Mouse (Mus musculus): Measurements from ENCODE around the gene Ifitm1. TPM values are rescaled to one million over a fixed set of nuclear protein-coding genes. Genes with fewer than 3 reads are reported as not detected.

The Ifitm1 gene
- 4.8 and 7.6 TPM in 2 replicates for polyA plus RNA-seq (2014; fragmentation: Nextera tagmentation; extraction: Ambion mirVana)

DNA sequence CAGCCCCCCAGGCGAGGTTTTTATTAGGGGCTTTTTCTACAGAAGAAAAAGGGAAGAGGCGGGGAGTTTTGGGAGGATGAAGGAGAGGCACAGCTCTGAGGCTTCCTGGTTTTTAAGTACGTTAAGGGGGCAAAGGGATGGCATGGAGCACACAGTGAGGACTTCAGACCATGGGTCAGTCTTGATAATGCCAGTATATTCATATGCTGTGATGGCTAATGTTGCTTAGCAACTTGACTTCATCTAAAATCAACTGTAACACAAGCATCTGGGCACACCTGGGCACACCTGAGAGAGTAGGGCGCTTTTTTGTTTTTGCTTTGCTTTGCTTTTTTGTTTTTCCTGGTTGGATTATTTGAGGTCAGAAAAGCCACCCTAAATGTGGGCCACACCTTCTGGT is at the start of gene Ifitm1:
Ifitm1 (plus strand) TSS at position 301 of the 400 bp plus-strand sequence.
- H3K36me3 ChIP-seq (ENCODE audit: control insufficient read depth, insufficient read depth, low read length) = no peaks in the 10 kb centered on the region
- H3K4me2 ChIP-seq = no peak within 1 kb of the TSS
- no peak for ATAC-seq (replicated peaks; ENCODE audit: insufficient number of reproducible peaks, low FRiP score, low TSS enrichment)
- H3K4me1 ChIP-seq (ENCODE audit: control insufficient read depth, insufficient read depth, low read length) = peaks cover 11% of the 10 kb centered on the region
- no peak within 1 kb of the TSS for H3K9ac ChIP-seq (ENCODE audit: low read depth, low read length)
- H3K9me3 ChIP-seq (replicated peaks; ENCODE audit: control insufficient read depth, low read length) = no peaks in the 10 kb centered on the region
- no peak within 1 kb of the TSS for H3K27ac ChIP-seq (ENCODE audit: low read depth, low read length)
- 83% methylated on average over 4 of the region's 4 CpGs for WGBS (ENCODE audit: insufficient replicate concordance)
- no peak within 1 kb of the TSS for H3K4me3 ChIP-seq (ENCODE audit: low read depth, low read length)
- peaks cover 23% of the 10 kb centered on the region for H3K27me3 ChIP-seq (ENCODE audit: control insufficient read depth, insufficient read depth, low read length)

GRCm38 (mm10) chr7:140919911-140920310 is 47.1 kb upstream of the Ifitm1 start:
- WGBS (ENCODE audit: insufficient replicate concordance) = 34% methylated on average over 4 of the region's 4 CpGs
- Histone ChIP-seq H3K4me3 (ENCODE audit: low read depth, low read length) (no peak overlapping the region), H3K4me2 (no peak overlapping the region), H3K27me3 (ENCODE audit: control insufficient read depth, insufficient read depth, low read length) (peaks cover 70% of the 10 kb centered on the region), H3K27ac (ENCODE audit: low read depth, low read length) (no peak overlapping the region), H3K36me3 (ENCODE audit: control insufficient read depth, insufficient read depth, low read length) (no peaks in the 10 kb centered on the region), H3K4me1 (ENCODE audit: control insufficient read depth, insufficient read depth, low read length) (peaks cover 7% of the 10 kb centered on the region; the same call in 1 of the 2 replicates), H3K9ac (ENCODE audit: low read depth, low read length) (no peak overlapping the region), H3K9me3 (replicated peaks; ENCODE audit: control insufficient read depth, low read length) (no peaks in the 10 kb centered on the region)
- no peak for ATAC-seq (replicated peaks; ENCODE audit: insufficient number of reproducible peaks, low FRiP score, low TSS enrichment)

DNA sequence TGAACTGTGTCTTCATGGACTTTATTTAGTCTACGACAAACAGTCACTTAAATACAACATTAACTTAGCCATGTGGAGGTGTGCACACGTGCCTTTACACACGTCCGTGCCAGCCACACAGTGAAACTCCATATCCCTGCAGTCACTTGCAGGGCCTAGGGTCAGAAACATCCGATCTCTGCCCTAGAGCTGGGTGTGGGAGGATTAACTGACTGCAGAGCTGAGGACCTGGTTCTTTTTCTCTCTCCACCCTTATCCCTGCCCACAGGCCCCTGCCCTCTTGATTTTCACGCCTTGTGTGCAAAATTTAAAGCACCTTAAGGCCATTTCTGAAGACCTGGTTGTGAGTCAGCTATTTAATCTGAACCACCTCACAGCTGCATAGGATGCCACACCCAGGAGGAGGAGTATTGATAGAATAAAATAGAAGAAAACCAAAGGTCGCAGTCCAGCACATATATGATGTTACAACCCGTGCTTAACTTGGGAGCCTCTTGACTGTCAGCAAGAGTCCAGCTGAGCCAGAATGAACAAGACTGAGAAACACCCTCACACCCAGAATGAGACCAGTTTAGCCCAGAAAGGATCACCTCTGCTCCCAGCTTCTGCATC is 46.5 kb upstream of the Ifitm1 start, which contains the start of gene Nlrp6:
Nlrp6 (plus strand) TSS at position 485 of the 612 bp plus-strand sequence.
- Histone ChIP-seq H3K4me3 (ENCODE audit: low read depth, low read length) (no peak within 1 kb of the TSS), H3K27me3 (ENCODE audit: control insufficient read depth, insufficient read depth, low read length) (peaks cover 76% of the 10 kb centered on the region), H3K4me1 (ENCODE audit: control insufficient read depth, insufficient read depth, low read length) (peaks cover 7% of the 10 kb centered on the region; the same call in 1 of the 2 replicates), H3K27ac (ENCODE audit: low read depth, low read length) (no peak within 1 kb of the TSS), H3K36me3 (ENCODE audit: control insufficient read depth, insufficient read depth, low read length) (no peaks in the 10 kb centered on the region), H3K4me2 (no peak within 1 kb of the TSS), H3K9ac (ENCODE audit: low read depth, low read length) (no peak within 1 kb of the TSS), H3K9me3 (replicated peaks; ENCODE audit: control insufficient read depth, low read length) (no peaks in the 10 kb centered on the region)
- no peak for ATAC-seq (replicated peaks; ENCODE audit: insufficient number of reproducible peaks, low FRiP score, low TSS enrichment)
- 73% methylated on average over 8 of the region's 8 CpGs for WGBS (ENCODE audit: insufficient replicate concordance)

GRCm38 (mm10) chr7:140921225-140921975 is 45.6 kb upstream of the Ifitm1 start:
- WGBS (ENCODE audit: insufficient replicate concordance) = 23% methylated on average over 22 of the region's 22 CpGs
- no peak overlapping the region for H3K27ac ChIP-seq (ENCODE audit: low read depth, low read length)
- peaks cover 80% of the 10 kb centered on the region for H3K27me3 ChIP-seq (ENCODE audit: control insufficient read depth, insufficient read depth, low read length)
- no peaks in the 10 kb centered on the region for H3K9me3 ChIP-seq (replicated peaks; ENCODE audit: control insufficient read depth, low read length)
- ATAC-seq (replicated peaks; ENCODE audit: insufficient number of reproducible peaks, low FRiP score, low TSS enrichment) = no peak
- no peaks in the 10 kb centered on the region for H3K36me3 ChIP-seq (ENCODE audit: control insufficient read depth, insufficient read depth, low read length)
- H3K4me3 ChIP-seq (ENCODE audit: low read depth, low read length) = no peak overlapping the region
- H3K4me1 ChIP-seq (ENCODE audit: control insufficient read depth, insufficient read depth, low read length) = peaks cover 7% of the 10 kb centered on the region; the same call in 1 of the 2 replicates
- no peak overlapping the region for H3K4me2 ChIP-seq
- H3K9ac ChIP-seq (ENCODE audit: low read depth, low read length) = no peak overlapping the region

GRCm38 (mm10) chr7:140922398-140923069 is 44.5 kb upstream of the Ifitm1 start:
- Histone ChIP-seq H3K27me3 (ENCODE audit: control insufficient read depth, insufficient read depth, low read length) (peaks cover 78% of the 10 kb centered on the region), H3K36me3 (ENCODE audit: control insufficient read depth, insufficient read depth, low read length) (no peaks in the 10 kb centered on the region), H3K4me3 (ENCODE audit: low read depth, low read length) (peak overlapping the region; percentile 35), H3K9ac (ENCODE audit: low read depth, low read length) (no peak overlapping the region), H3K9me3 (replicated peaks; ENCODE audit: control insufficient read depth, low read length) (no peaks in the 10 kb centered on the region), H3K27ac (ENCODE audit: low read depth, low read length) (no peak overlapping the region), H3K4me1 (ENCODE audit: control insufficient read depth, insufficient read depth, low read length) (peaks cover 7% of the 10 kb centered on the region; the same call in 1 of the 2 replicates), H3K4me2 (peak overlapping the region; percentile 62)
- ATAC-seq (replicated peaks; ENCODE audit: insufficient number of reproducible peaks, low FRiP score, low TSS enrichment) = no peak
- under 1% methylated on average over 49 of the region's 49 CpGs for WGBS (ENCODE audit: insufficient replicate concordance)

- peak overlapping the region; percentile 35; the same call in 1 of the 2 replicates for H3K4me3 ChIP-seq (ENCODE audit: low read depth, low read length)
- H3K27ac ChIP-seq (ENCODE audit: low read depth, low read length) = no peak overlapping the region
- H3K4me2 ChIP-seq = peak overlapping the region; percentile 62
- no peaks in the 10 kb centered on the region for H3K36me3 ChIP-seq (ENCODE audit: control insufficient read depth, insufficient read depth, low read length)
- ATAC-seq (replicated peaks; ENCODE audit: insufficient number of reproducible peaks, low FRiP score, low TSS enrichment) = no peak
- WGBS (ENCODE audit: insufficient replicate concordance) = 22% methylated on average over 30 of the region's 30 CpGs
- H3K9ac ChIP-seq (ENCODE audit: low read depth, low read length) = no peak overlapping the region
- H3K9me3 ChIP-seq (replicated peaks; ENCODE audit: control insufficient read depth, low read length) = no peaks in the 10 kb centered on the region
- peaks cover 79% of the 10 kb centered on the region for H3K27me3 ChIP-seq (ENCODE audit: control insufficient read depth, insufficient read depth, low read length)
- peaks cover 7% of the 10 kb centered on the region; the same call in 1 of the 2 replicates for H3K4me1 ChIP-seq (ENCODE audit: control insufficient read depth, insufficient read depth, low read length)
Measured at GRCm38 (mm10) chr7:140923070-140923775, 43.8 kb upstream of the Ifitm1 start.

- Histone ChIP-seq H3K36me3 (ENCODE audit: control insufficient read depth, insufficient read depth, low read length) (no peaks in the 10 kb centered on the region), H3K9ac (ENCODE audit: low read depth, low read length) (no peak overlapping the region), H3K4me1 (ENCODE audit: control insufficient read depth, insufficient read depth, low read length) (peaks cover 3% of the 10 kb centered on the region; the same call in 1 of the 2 replicates), H3K9me3 (replicated peaks; ENCODE audit: control insufficient read depth, low read length) (no peaks in the 10 kb centered on the region), H3K4me2 (no peak overlapping the region), H3K27me3 (ENCODE audit: control insufficient read depth, insufficient read depth, low read length) (peaks cover 43% of the 10 kb centered on the region), H3K4me3 (ENCODE audit: low read depth, low read length) (no peak overlapping the region), H3K27ac (ENCODE audit: low read depth, low read length) (no peak overlapping the region)
- ATAC-seq (replicated peaks; ENCODE audit: insufficient number of reproducible peaks, low FRiP score, low TSS enrichment) = no peak
- 83% methylated on average over 6 of the region's 6 CpGs for WGBS (ENCODE audit: insufficient replicate concordance)
Measured at GRCm38 (mm10) chr7:140927181-140927580, 39.8 kb upstream of the Ifitm1 start.

GRCm38 (mm10) chr7:140938436-140938835 is 28.6 kb upstream of the Ifitm1 start:
- WGBS (ENCODE audit: insufficient replicate concordance) = 46% methylated on average over 3 of the region's 3 CpGs

More at GRCm38 (mm10) chr7:140938436-140938835, 28.6 kb upstream of the Ifitm1 start:
- ATAC-seq (replicated peaks; ENCODE audit: insufficient number of reproducible peaks, low FRiP score, low TSS enrichment) = no peak
- Histone ChIP-seq H3K27me3 (ENCODE audit: control insufficient read depth, insufficient read depth, low read length) (peaks cover 7% of the 10 kb centered on the region; the same call in 1 of the 2 replicates), H3K4me3 (ENCODE audit: low read depth, low read length) (no peak overlapping the region), H3K36me3 (ENCODE audit: control insufficient read depth, insufficient read depth, low read length) (no peaks in the 10 kb centered on the region), H3K27ac (ENCODE audit: low read depth, low read length) (no peak overlapping the region), H3K9ac (ENCODE audit: low read depth, low read length) (no peak overlapping the region), H3K4me1 (ENCODE audit: control insufficient read depth, insufficient read depth, low read length) (no peaks in the 10 kb centered on the region; the same call in 1 of the 2 replicates), H3K9me3 (replicated peaks; ENCODE audit: control insufficient read depth, low read length) (no peaks in the 10 kb centered on the region), H3K4me2 (no peak overlapping the region)

All from heart, embryonic 11.5 days (tissue).